Mouse (Mus musculus): Measurements from ENCODE around the gene Lmod3.

- no peak for TF ChIP-seq CTCF (IDR thresholded peaks at IDR 0.05; ENCODE audit: low read depth, low read length)
- TF ChIP-seq POLR2A (IDR thresholded peaks at IDR 0.05; ENCODE audit: insufficient read depth, low read length) = no peak
Measured at GRCm38 (mm10) chr6:97276890-97277497, 24.4 kb upstream of the Lmod3 start.

All from ES-Bruce4 (cell line).